In the genomic region with DNA sequence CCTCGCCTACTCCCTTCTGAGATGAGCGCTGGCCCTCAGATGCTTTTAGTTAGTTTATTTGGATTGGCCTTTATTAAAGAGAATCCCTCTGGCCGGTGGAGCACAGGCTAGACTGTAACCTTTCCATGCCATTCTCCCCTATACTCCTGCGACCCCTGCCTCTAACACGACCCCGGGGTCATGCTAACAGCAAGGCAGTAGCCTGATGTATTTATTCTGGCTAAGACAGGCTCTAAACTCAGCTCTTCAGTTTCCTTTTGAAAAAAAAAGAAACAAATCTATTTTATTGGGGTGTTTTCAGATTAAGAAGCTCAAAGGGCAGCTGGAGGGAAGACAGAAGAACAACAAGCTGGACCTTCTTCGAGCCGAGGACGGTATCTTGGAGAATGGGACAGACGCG, we compare ENCODE assay signal across 29 mouse cellular contexts. TPM values are rescaled to one million over a fixed set of nuclear protein-coding genes. Genes with fewer than 3 reads are reported as not detected.
DNase-seq lines count a peak whose midpoint lies in the region; ATAC-seq and TF ChIP-seq lines count a peak whose summit lies in the region.
"Had no signal": no experiment of that assay in that cellular context is flagged by ENCODE, and none has a peak within 500 bp of the region (broad histone marks: within the 10 kb centered on the region; RNA-seq: fewer than 3 reads in every experiment).

No protein-coding gene starts in this region.

- no peak overlapping the region for H3K27ac ChIP-seq in heart, postnatal 0 days (ENCODE audit: low read depth)
- H3K27ac ChIP-seq in kidney, embryonic 14.5 days (ENCODE audit: low read depth, low read length), result no peak overlapping the region
- H3K27ac ChIP-seq: forebrain, embryonic 10.5 days; forebrain, embryonic 13.5 days; heart, embryonic 15.5 days; hindbrain, embryonic 12.5 days; hindbrain, embryonic 15.5 days had no signal

- no peak overlapping the region for H3K4me3 ChIP-seq in heart, postnatal 0 days (ENCODE audit: low read depth, low read length)
- H3K4me3 ChIP-seq in kidney, embryonic 14.5 days (ENCODE audit: low read length), result no peak overlapping the region
- H3K4me3 ChIP-seq: forebrain, embryonic 10.5 days; forebrain, embryonic 13.5 days; heart, embryonic 12.5 days; heart, embryonic 15.5 days; hindbrain, embryonic 12.5 days; hindbrain, embryonic 15.5 days had no signal

- no peaks in the 10 kb centered on the region for H3K9me3 ChIP-seq in heart, postnatal 0 days (replicated peaks; ENCODE audit: control insufficient read depth, low read length)
- no peaks in the 10 kb centered on the region for H3K9me3 ChIP-seq in kidney, embryonic 14.5 days (ENCODE audit: control insufficient read depth, low read length)
- H3K9me3 ChIP-seq: forebrain, embryonic 10.5 days; forebrain, embryonic 13.5 days; heart, embryonic 12.5 days; heart, embryonic 15.5 days; hindbrain, embryonic 12.5 days; hindbrain, embryonic 15.5 days had no signal

- no peak for ATAC-seq in heart, postnatal 0 days (ENCODE audit: insufficient read depth, low read depth)
- ATAC-seq in kidney, embryonic 14.5 days (ENCODE audit: low FRiP score, low TSS enrichment), result no peak
- ATAC-seq: forebrain, embryonic 13.5 days; forebrain, embryonic 16.5 days; Patski had no signal

- no peak overlapping the region for H3K9ac ChIP-seq in heart, postnatal 0 days (replicated peaks; ENCODE audit: low read depth, low read length)
- H3K9ac ChIP-seq in kidney, embryonic 14.5 days (ENCODE audit: low read depth, low read length), result no peak overlapping the region
- H3K9ac ChIP-seq: forebrain, embryonic 13.5 days; heart, embryonic 12.5 days; heart, embryonic 15.5 days; hindbrain, embryonic 12.5 days; hindbrain, embryonic 15.5 days had no signal

- no peak overlapping the region for H3K4me2 ChIP-seq in heart, postnatal 0 days (ENCODE audit: low read depth, low read length)
- H3K4me2 ChIP-seq in kidney, embryonic 14.5 days (replicated peaks; ENCODE audit: low read depth, low read length), result no peak overlapping the region
- H3K4me2 ChIP-seq: forebrain, embryonic 13.5 days; heart, embryonic 12.5 days; heart, embryonic 15.5 days; hindbrain, embryonic 12.5 days; hindbrain, embryonic 15.5 days had no signal

- TF ChIP-seq CTCF in heart, postnatal 0 days (IDR thresholded peaks at IDR 0.05; ENCODE audit: low read depth), result no peak

- intact Hi-C loops in heart, postnatal 25 days (cut with DNase I), result no loop called here

- peak; percentile 3 for DNase-seq in heart, postnatal 0 days (ENCODE audit: low spot score)
- no peak for DNase-seq in heart, postnatal 25 days (ENCODE audit: low spot score)
- peak; percentile 27 for DNase-seq in kidney, adult 9 months
- peak; percentile 51 for DNase-seq in kidney, postnatal 14 days
- peak; percentile 52 to 69 for DNase-seq in kidney, postnatal 4 days
- DNase-seq in layer of hippocampus, adult 11-12 months (ENCODE audit: low spot score), result no peak
- DNase-seq: adrenal gland, postnatal 10 days; adrenal gland, postnatal 36 days; B cell, adult 2 months; cerebellum, adult 18-20 months; cerebellum, adult 9-10 months; cerebellum, postnatal 14 days; gastrocnemius, postnatal 10 days; gastrocnemius, postnatal 36 days; heart, postnatal 14 days had no signal

- TF ChIP-seq EP300 in heart, postnatal 0 days (IDR thresholded peaks at IDR 0.05; ENCODE audit: low read depth), result no peak

- H3K36me3 ChIP-seq in heart, postnatal 0 days (replicated peaks; ENCODE audit: control insufficient read depth, insufficient read depth, low read length), result peaks cover 94% of the 10 kb centered on the region
- peaks cover 10% of the 10 kb centered on the region; the same call in 1 of the 2 replicates for H3K36me3 ChIP-seq in kidney, embryonic 14.5 days (ENCODE audit: control insufficient read depth, insufficient read depth, low read length)
- H3K36me3 ChIP-seq: G1E had no signal

- WGBS in heart, postnatal 0 days, result 91% methylated on average over 11 of the region's 11 CpGs
- WGBS in kidney, embryonic 14.5 days, result 37% methylated on average over 11 of the region's 11 CpGs

- H3K4me1 ChIP-seq in heart, postnatal 0 days (ENCODE audit: control insufficient read depth, insufficient read depth), result no peaks in the 10 kb centered on the region
- H3K4me1 ChIP-seq in kidney, embryonic 14.5 days (ENCODE audit: control insufficient read depth, insufficient read depth, low read length), result peaks cover 11% of the 10 kb centered on the region
- H3K4me1 ChIP-seq: forebrain, embryonic 13.5 days; heart, embryonic 12.5 days; heart, embryonic 15.5 days; hindbrain, embryonic 12.5 days; hindbrain, embryonic 15.5 days had no signal

- H3K27me3 ChIP-seq in heart, postnatal 0 days (ENCODE audit: control insufficient read depth, insufficient read depth, low read length), result no peaks in the 10 kb centered on the region
- no peaks in the 10 kb centered on the region for H3K27me3 ChIP-seq in kidney, embryonic 14.5 days (ENCODE audit: control insufficient read depth, insufficient read depth, low read length)
- H3K27me3 ChIP-seq: CH12.LX; forebrain, embryonic 13.5 days; heart, embryonic 12.5 days; heart, embryonic 15.5 days; hindbrain, embryonic 12.5 days; hindbrain, embryonic 15.5 days; Patski had no signal

RNA-seq across cellular contexts. Expression of a gene that starts 22.8 kb away (rescaled TPM):
- 0.04 and 4.4 TPM in 2 replicates for total RNA-seq in heart, postnatal 0 days (2014; rRNA removed; ENCODE audit: low replicate concordance)
- polyA plus RNA-seq in heart, postnatal 0 days (2015; fragmentation: Nextera tagmentation; extraction: Ambion mirVana), result 0.71 and 0.97 TPM in 2 replicates
- total RNA-seq in heart, postnatal 25 days (2021), result under 1 TPM in 1 of 2 experiments, not detected in 1; 0.10 TPM
- polyA plus RNA-seq in kidney, embryonic 14.5 days (2014; fragmentation: Nextera tagmentation; extraction: Ambion mirVana), result 0.97 and 1.0 TPM in 2 replicates
- total RNA-seq: adrenal gland, adult 18-20 months; adrenal gland, postnatal 36 days; gastrocnemius, adult 18-20 months; gastrocnemius, postnatal 36 days; heart, adult 8-10 months had no signal
- polyA plus RNA-seq: G1E had no signal

RNA-seq across cellular contexts. Expression of a gene that starts 57.5 kb away (rescaled TPM):
- total RNA-seq in heart, postnatal 0 days (2014; rRNA removed; ENCODE audit: low replicate concordance), result 46.7 and 59.5 TPM in 2 replicates
- polyA plus RNA-seq in heart, postnatal 0 days (2015; fragmentation: Nextera tagmentation; extraction: Ambion mirVana), result 62.4 and 65.5 TPM in 2 replicates
- total RNA-seq in heart, postnatal 25 days (2021), result 10 to 100 TPM in 1 of 2 experiments, 1 to 10 TPM in 1; 7.7 to 10.1 TPM
- polyA plus RNA-seq in kidney, embryonic 14.5 days (2014; fragmentation: Nextera tagmentation; extraction: Ambion mirVana), result 1.1 and 1.2 TPM in 2 replicates
- total RNA-seq: CH12.LX had no signal
- polyA plus RNA-seq: Patski had no signal

Comparison
In these comparisons a context has a peak if more than half of its experiments do, and no peak if none do; other contexts are left out.
1. DNase-seq: peak in heart, postnatal 0 days (single experiment), kidney, adult 9 months (single experiment), kidney, postnatal 14 days (single experiment) and kidney, postnatal 4 days (2 of 2); none in heart, postnatal 25 days (single experiment) and layer of hippocampus, adult 11-12 months (single experiment).